ENCODE assay signal across 17 mouse cellular contexts in the genomic region with DNA sequence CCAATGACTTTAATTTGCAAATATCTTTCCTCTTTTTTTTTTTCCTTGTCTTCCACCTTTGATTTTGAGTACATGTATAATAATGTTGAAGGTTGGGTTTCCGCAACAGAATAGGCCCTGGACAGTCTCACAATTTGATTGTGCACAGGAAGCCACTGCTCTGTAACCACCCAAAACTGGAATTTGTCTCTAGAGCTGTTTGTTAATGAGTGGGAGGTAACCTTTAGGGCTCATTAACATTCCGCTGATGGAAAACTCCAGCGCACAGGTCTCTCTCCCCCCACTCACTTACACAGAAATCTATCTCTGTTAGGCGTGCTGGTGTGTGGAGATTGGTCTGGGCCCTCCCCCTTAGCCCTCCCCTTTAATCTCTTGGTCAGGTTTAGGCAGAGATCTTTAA.
DNase-seq lines count a peak whose midpoint lies in the region; ATAC-seq and TF ChIP-seq lines count a peak whose summit lies in the region.
"Had no signal": no experiment of that assay in that cellular context is flagged by ENCODE, and none has a peak within 500 bp of the region (broad histone marks: within the 10 kb centered on the region; RNA-seq: fewer than 3 reads in every experiment).

No protein-coding gene starts in this region.

- peak; percentile 61 for DNase-seq in kidney, postnatal 0 days (ENCODE audit: low spot score)
- no peak for DNase-seq in kidney, adult 9 months
- DNase-seq in layer of hippocampus, postnatal 10 days (ENCODE audit: low spot score in 2 of 2): no peak
- no peak for DNase-seq in adrenal gland, postnatal 25 days
- DNase-seq: adrenal gland, postnatal 10 days; gastrocnemius, postnatal 10 days; heart, adult 2 months; kidney, postnatal 25 days; layer of hippocampus, postnatal 36 days; lung, postnatal 4 days; right cerebral cortex, postnatal 25 days had no signal

- H3K27me3 ChIP-seq in kidney, postnatal 0 days (ENCODE audit: insufficient read depth, low read length): no peaks in the 10 kb centered on the region
- H3K27me3 ChIP-seq in forebrain, embryonic 12.5 days: peaks cover 4% of the 10 kb centered on the region; the same call in 1 of the 2 replicates
- H3K27me3 ChIP-seq in hindbrain, embryonic 16.5 days (replicated peaks; ENCODE audit: control insufficient read depth, insufficient read depth, low read length): no peaks in the 10 kb centered on the region
- H3K27me3 ChIP-seq in neural tube, embryonic 13.5 days: no peaks in the 10 kb centered on the region
- H3K27me3 ChIP-seq: embryonic facial prominence, embryonic 15.5 days had no signal

- peak overlapping the region; percentile 23; the same call in 1 of the 2 replicates for H3K4me2 ChIP-seq in kidney, postnatal 0 days (ENCODE audit: low read length)
- no peak overlapping the region for H3K4me2 ChIP-seq in forebrain, embryonic 12.5 days
- H3K4me2 ChIP-seq in hindbrain, embryonic 16.5 days (ENCODE audit: low read length): no peak overlapping the region
- H3K4me2 ChIP-seq in neural tube, embryonic 13.5 days: no peak overlapping the region
- H3K4me2 ChIP-seq: embryonic facial prominence, embryonic 15.5 days; limb, embryonic 12.5 days had no signal

- no peak overlapping the region for H3K4me3 ChIP-seq in kidney, postnatal 0 days (replicated peaks; ENCODE audit: low read depth, low read length)
- no peak overlapping the region for H3K4me3 ChIP-seq in forebrain, embryonic 12.5 days (replicated peaks)
- H3K4me3 ChIP-seq in hindbrain, embryonic 16.5 days (ENCODE audit: low read length): no peak overlapping the region
- no peak overlapping the region for H3K4me3 ChIP-seq in neural tube, embryonic 13.5 days
- H3K4me3 ChIP-seq: embryonic facial prominence, embryonic 15.5 days; heart, adult 2 months; limb, embryonic 12.5 days had no signal

- no peak for ATAC-seq in kidney, postnatal 0 days (replicated peaks; ENCODE audit: low FRiP score, low read depth)
- no peak for ATAC-seq in forebrain, embryonic 12.5 days (ENCODE audit: low FRiP score)
- ATAC-seq in hindbrain, embryonic 16.5 days: no peak
- ATAC-seq in neural tube, embryonic 13.5 days (ENCODE audit: low read depth): no peak

- no peak for TF ChIP-seq CTCF in kidney, postnatal 0 days (IDR thresholded peaks at IDR 0.05; ENCODE audit: low read depth)

- H3K4me1 ChIP-seq in kidney, postnatal 0 days (replicated peaks; ENCODE audit: insufficient read depth, low read length): 0 out of 2 replicates have a peak, but pooled peaks cover 3% of the 10 kb centered on the region
- peaks cover 38% of the 10 kb centered on the region for H3K4me1 ChIP-seq in forebrain, embryonic 12.5 days
- peaks cover 17% of the 10 kb centered on the region for H3K4me1 ChIP-seq in hindbrain, embryonic 16.5 days (ENCODE audit: control insufficient read depth, insufficient read depth, low read depth, low read length)
- peaks cover 39% of the 10 kb centered on the region for H3K4me1 ChIP-seq in neural tube, embryonic 13.5 days (replicated peaks)

- WGBS in kidney, postnatal 0 days: 34% methylated on average over 4 of the region's 4 CpGs
- WGBS in forebrain, embryonic 12.5 days: 37% methylated on average over 4 of the region's 4 CpGs
- 49% methylated on average over 4 of the region's 4 CpGs for WGBS in hindbrain, embryonic 16.5 days
- WGBS in neural tube, embryonic 13.5 days: 42% methylated on average over 4 of the region's 4 CpGs

- no peaks in the 10 kb centered on the region for H3K36me3 ChIP-seq in kidney, postnatal 0 days (ENCODE audit: insufficient read depth, low read length)
- H3K36me3 ChIP-seq in forebrain, embryonic 12.5 days (replicated peaks): no peaks in the 10 kb centered on the region
- no peaks in the 10 kb centered on the region for H3K36me3 ChIP-seq in hindbrain, embryonic 16.5 days (ENCODE audit: control insufficient read depth, insufficient read depth, low read length)
- no peaks in the 10 kb centered on the region for H3K36me3 ChIP-seq in neural tube, embryonic 13.5 days
- H3K36me3 ChIP-seq: embryonic facial prominence, embryonic 15.5 days; limb, embryonic 12.5 days had no signal

- 0 out of 2 replicates have a peak overlapping the region, but pooled peaks have one; percentile 4 for H3K9ac ChIP-seq in kidney, postnatal 0 days (ENCODE audit: low read depth, low read length)
- H3K9ac ChIP-seq in forebrain, embryonic 12.5 days: no peak overlapping the region
- H3K9ac ChIP-seq in hindbrain, embryonic 16.5 days (ENCODE audit: low read depth, low read length): no peak overlapping the region
- peak overlapping the region; percentile 43; the same call in 1 of the 2 replicates for H3K9ac ChIP-seq in neural tube, embryonic 13.5 days
- H3K9ac ChIP-seq: embryonic facial prominence, embryonic 15.5 days; limb, embryonic 12.5 days; liver, embryonic 14.5 days had no signal

- no peaks in the 10 kb centered on the region for H3K9me3 ChIP-seq in kidney, postnatal 0 days (replicated peaks; ENCODE audit: low read length)
- no peaks in the 10 kb centered on the region for H3K9me3 ChIP-seq in forebrain, embryonic 12.5 days
- no peaks in the 10 kb centered on the region for H3K9me3 ChIP-seq in hindbrain, embryonic 16.5 days (ENCODE audit: control insufficient read depth, low read length)
- no peaks in the 10 kb centered on the region for H3K9me3 ChIP-seq in neural tube, embryonic 13.5 days
- H3K9me3 ChIP-seq: embryonic facial prominence, embryonic 15.5 days; limb, embryonic 12.5 days had no signal

- H3K27ac ChIP-seq in kidney, postnatal 0 days: no peak overlapping the region
- H3K27ac ChIP-seq in forebrain, embryonic 12.5 days: peak overlapping the region; percentile 80
- H3K27ac ChIP-seq in hindbrain, embryonic 16.5 days (ENCODE audit: low read depth, low read length): peak overlapping the region; percentile 79; the same call in 1 of the 2 replicates
- H3K27ac ChIP-seq in neural tube, embryonic 13.5 days (replicated peaks): peak overlapping the region; percentile 88
- H3K27ac ChIP-seq: embryonic facial prominence, embryonic 15.5 days; heart, adult 2 months; limb, embryonic 12.5 days; liver, embryonic 14.5 days had no signal

Comparison
In these comparisons a context has a peak if more than half of its experiments do, and no peak if none do; other contexts are left out.
1. H3K9ac ChIP-seq: peak in kidney, postnatal 0 days (single experiment) and neural tube, embryonic 13.5 days (single experiment); none in forebrain, embryonic 12.5 days (single experiment) and hindbrain, embryonic 16.5 days (single experiment).